Mouse (Mus musculus) T-cell, adult 66 days (primary cell): ENCODE results near the gene Utp20. TPM values are rescaled to one million over a fixed set of nuclear protein-coding genes. Genes with fewer than 3 reads are reported as not detected.

ENCODE experiments used
- total RNA-seq, 2 experiments: library from RNA; stranded (reverse); gene quantifications; 3 replicates in 1 of 2; 4 replicates in 1 of 2; pipeline ENCODE4 v1.2.4; 2023

The Utp20 gene
- 10 to 100 TPM; 54.2 to 63.1 TPM for total RNA-seq

GRCm38 (mm10) chr10:88826188-88826946 is at the start of gene Utp20:
Gene Utp20 (minus strand): TSS chr10:88826804.

DNA sequence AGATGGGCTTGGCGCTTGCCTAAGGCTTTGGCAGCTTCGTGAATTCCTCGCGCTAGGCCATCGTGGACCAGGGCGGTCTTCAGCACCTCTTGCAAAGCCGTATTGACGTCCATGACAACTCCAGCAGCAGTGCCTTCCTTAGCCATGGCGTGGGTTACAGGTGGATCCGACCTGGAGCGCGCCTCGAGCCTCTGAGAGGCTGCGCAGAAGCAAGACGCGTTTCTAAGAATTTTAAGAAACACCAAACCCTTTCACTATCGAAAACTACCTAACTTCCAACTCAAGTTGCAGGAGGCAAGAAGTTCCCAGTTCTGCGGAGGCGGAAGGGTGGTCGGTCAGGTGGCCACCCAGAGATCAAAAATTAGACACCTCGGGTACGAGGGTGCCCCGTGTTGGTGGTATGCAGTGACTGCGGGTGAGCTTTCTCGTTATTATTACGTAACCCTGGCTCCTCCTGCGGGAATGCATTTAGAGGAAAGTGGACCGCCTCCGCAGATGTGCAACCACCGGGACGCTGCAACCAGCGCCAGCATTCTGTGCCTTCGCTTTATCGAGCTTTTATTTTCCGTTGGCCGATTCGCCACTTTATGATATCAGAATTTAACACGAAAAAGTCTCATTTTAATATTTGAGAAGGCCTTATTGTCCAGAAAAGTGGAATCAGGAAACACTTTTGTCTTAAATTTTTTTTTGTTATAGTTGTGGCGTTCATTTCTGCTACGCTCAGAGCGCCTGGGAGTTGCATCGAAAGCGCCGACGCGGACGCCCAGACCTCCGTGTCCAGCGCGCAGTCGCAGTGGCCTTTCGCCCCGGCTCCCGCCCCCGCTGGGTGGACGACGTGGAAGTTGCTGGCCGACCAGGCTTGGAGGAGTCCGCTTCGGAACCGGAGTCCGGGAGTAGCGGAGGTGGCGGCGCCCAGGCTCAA is 95.8 kb downstream of the Utp20 start, which contains the start of gene Arl1:
Gene Arl1 (plus strand): TSS at position 288 of the 925 bp plus-strand sequence.

Other genes starting within 250 kb of the Utp20 start
- gene Mybpc1, start 221.7 kb downstream of the Utp20 start, total RNA-seq = not detected
- 1 to 10 TPM; 1.6 to 6.2 TPM for gene Spic, start 141.8 kb downstream of the Utp20 start, total RNA-seq
- 10 to 100 TPM; 33.7 to 35.8 TPM for gene Arl1, start 95.9 kb downstream of the Utp20 start, total RNA-seq
- gene Slc5a8, start 59.2 kb upstream of the Utp20 start, total RNA-seq = not detected